In genomic region chr1:86582451-86583096, GRCm38 (mm10) we compare ENCODE assay signal across 8 mouse cellular contexts. TPM values are rescaled to one million over a fixed set of nuclear protein-coding genes. Genes with fewer than 3 reads are reported as not detected.
DNase-seq lines count a peak whose midpoint lies in the region; ATAC-seq lines count a peak whose summit lies in the region.

Gene Pde6d, minus strand, starts transcription at chr1:86582629.
Gene Cops7b, plus strand, starts transcription at chr1:86582904.

- 1% methylated on average over 26 of the region's 26 CpGs for WGBS in heart, embryonic 14.5 days
- under 1% methylated on average over 26 of the region's 26 CpGs for WGBS in liver, embryonic 13.5 days (ENCODE audit: insufficient replicate concordance)
- WGBS in stomach, embryonic 16.5 days, result under 1% methylated on average over 26 of the region's 26 CpGs

- H3K4me3 ChIP-seq in heart, embryonic 14.5 days (ENCODE audit: control insufficient read depth in 1 of 2, insufficient read depth in 1 of 2, low read depth in 1 of 2, low read length in 2 of 2), result peak within 1 kb of the TSS; percentile 90 to 93
- H3K4me3 ChIP-seq in liver, embryonic 13.5 days (replicated peaks), result peak within 1 kb of the TSS; percentile 90
- H3K4me3 ChIP-seq in stomach, embryonic 16.5 days (replicated peaks; ENCODE audit: low read length), result peak within 1 kb of the TSS; percentile 83

- H3K4me1 ChIP-seq in heart, embryonic 14.5 days (ENCODE audit: control insufficient read depth in 2 of 2, insufficient read depth in 2 of 2, low read length in 2 of 2), result peaks cover 6 to 20% of the 10 kb centered on the region in 2 experiments
- peaks cover 31% of the 10 kb centered on the region for H3K4me1 ChIP-seq in liver, embryonic 13.5 days (replicated peaks)
- H3K4me1 ChIP-seq in stomach, embryonic 16.5 days (ENCODE audit: control insufficient read depth, insufficient read depth, low read length), result peaks cover 13% of the 10 kb centered on the region

- no peaks in the 10 kb centered on the region for H3K36me3 ChIP-seq in heart, embryonic 14.5 days (ENCODE audit: control insufficient read depth, insufficient read depth, low read length)
- 0 out of 2 replicates have a peak, but pooled peaks cover 5% of the 10 kb centered on the region for H3K36me3 ChIP-seq in liver, embryonic 13.5 days
- H3K36me3 ChIP-seq in stomach, embryonic 16.5 days (ENCODE audit: control insufficient read depth, insufficient read depth, low read length), result no peaks in the 10 kb centered on the region

- peak; percentile 97 for DNase-seq in c-Kit-negative CD71-positive TER-119-positive erythroid progenitor cells, embryonic 14.5 days (ENCODE audit: low read depth, low spot score)
- DNase-seq in fibroblast of lung, adult 2 months (ENCODE audit: low read depth), result peak; percentile 95
- peak; percentile 97 for DNase-seq in kidney, postnatal 14 days
- peak; percentile 93 for DNase-seq in liver, embryonic 13.5 days
- DNase-seq in neural tube, embryonic 10.5 days (ENCODE audit: extremely low spot score, low spot score), result peak; percentile 93

- peak within 1 kb of the TSS; percentile 43 to 74; a peak in 3 of 4 replicates for H3K27ac ChIP-seq in heart, embryonic 14.5 days (replicated peaks in 1 of 2; ENCODE audit: control insufficient read depth in 1 of 2, insufficient read depth in 1 of 2, low read depth in 2 of 2, low read length in 2 of 2)
- H3K27ac ChIP-seq in liver, embryonic 13.5 days, result peak within 1 kb of the TSS; percentile 66
- peak within 1 kb of the TSS; percentile 56 for H3K27ac ChIP-seq in stomach, embryonic 16.5 days (ENCODE audit: low read length)

- no peaks in the 10 kb centered on the region for H3K9me3 ChIP-seq in heart, embryonic 14.5 days (ENCODE audit: control insufficient read depth, low read length)
- no peaks in the 10 kb centered on the region for H3K9me3 ChIP-seq in liver, embryonic 13.5 days (replicated peaks)
- no peaks in the 10 kb centered on the region for H3K9me3 ChIP-seq in stomach, embryonic 16.5 days (replicated peaks; ENCODE audit: control insufficient read depth, low read length)

- peak; percentile 91 for ATAC-seq in CD4-positive, CD25-positive, alpha-beta regulatory T cell, adult 4 months
- peak; percentile 93 for ATAC-seq in heart, embryonic 14.5 days (ENCODE audit: insufficient number of reproducible peaks, insufficient read depth, low FRiP score, low read depth)
- ATAC-seq in liver, embryonic 13.5 days (ENCODE audit: low read depth), result peak; percentile 96
- ATAC-seq in stomach, embryonic 16.5 days (ENCODE audit: insufficient read depth, low FRiP score), result peak; percentile 96

- H3K9ac ChIP-seq in heart, embryonic 14.5 days (ENCODE audit: low read length), result peak within 1 kb of the TSS; percentile 90
- H3K9ac ChIP-seq in liver, embryonic 13.5 days, result peak within 1 kb of the TSS; percentile 93
- peak within 1 kb of the TSS; percentile 88 for H3K9ac ChIP-seq in stomach, embryonic 16.5 days (ENCODE audit: low read length)

- peak within 1 kb of the TSS; percentile 81 for H3K4me2 ChIP-seq in heart, embryonic 14.5 days (ENCODE audit: low read length)
- peak within 1 kb of the TSS; percentile 90 for H3K4me2 ChIP-seq in liver, embryonic 13.5 days
- H3K4me2 ChIP-seq in stomach, embryonic 16.5 days (ENCODE audit: low read depth, low read length), result peak within 1 kb of the TSS; percentile 80

- H3K27me3 ChIP-seq in heart, embryonic 14.5 days (ENCODE audit: control insufficient read depth, insufficient read depth, low read length), result no peaks in the 10 kb centered on the region
- no peaks in the 10 kb centered on the region for H3K27me3 ChIP-seq in liver, embryonic 13.5 days
- no peaks in the 10 kb centered on the region for H3K27me3 ChIP-seq in stomach, embryonic 16.5 days (ENCODE audit: control insufficient read depth, insufficient read depth, low read length)

RNA-seq across cellular contexts. Expression of gene Pde6d, which starts in this region (rescaled TPM):
- 10 to 100 TPM; 12.6 to 16.4 TPM for polyA plus RNA-seq in CD4-positive, CD25-positive, alpha-beta regulatory T cell, adult 4 months (2017; shearing (Covaris generic))
- polyA plus RNA-seq in heart, embryonic 14.5 days (2014; fragmentation: Nextera tagmentation; extraction: Ambion mirVana), result 63.5 and 67.9 TPM in 2 replicates
- 31.5 and 35.7 TPM in 2 replicates for polyA plus RNA-seq in liver, embryonic 13.5 days (2015; fragmentation: Nextera tagmentation; extraction: Ambion mirVana)
- polyA plus RNA-seq in stomach, embryonic 16.5 days (2015; fragmentation: Nextera tagmentation; extraction: Ambion mirVana), result 32.8 and 42.9 TPM in 2 replicates

RNA-seq across cellular contexts. Expression of gene Cops7b, which starts in this region (rescaled TPM):
- 10 to 100 TPM; 16.9 to 20.0 TPM for polyA plus RNA-seq in CD4-positive, CD25-positive, alpha-beta regulatory T cell, adult 4 months (2017; shearing (Covaris generic))
- 20.7 and 20.9 TPM in 2 replicates for polyA plus RNA-seq in heart, embryonic 14.5 days (2014; fragmentation: Nextera tagmentation; extraction: Ambion mirVana)
- polyA plus RNA-seq in liver, embryonic 13.5 days (2015; fragmentation: Nextera tagmentation; extraction: Ambion mirVana), result 16.7 and 18.5 TPM in 2 replicates
- 32.5 and 32.6 TPM in 2 replicates for polyA plus RNA-seq in stomach, embryonic 16.5 days (2015; fragmentation: Nextera tagmentation; extraction: Ambion mirVana)

Comparison
In these comparisons a context has a peak if more than half of its experiments do, and no peak if none do; other contexts are left out.
1. Peak in every context shown above with its lines: DNase-seq, ATAC-seq, H3K4me3 ChIP-seq and H3K27ac ChIP-seq.